Mouse (Mus musculus) layer of hippocampus, adult 18-20 months (tissue): ENCODE data around the gene Ndrg3. TPM values are rescaled to one million over a fixed set of nuclear protein-coding genes. Genes with fewer than 3 reads are reported as not detected.

Source experiments
- DNase-seq, 2 experiments: peaks; one replicate each; pipeline ENCODE4 v3.0.0; 2022; ENCODE audit warnings: low spot score in 2 of 2
- long read RNA-seq: library from polyadenylated mRNA; stranded (forward); transcript quantifications from one replicate; pipeline ENCODE4 v2.0.0, GENCODE M21; 2021
- total RNA-seq, 2 experiments: library from RNA; stranded (reverse); gene quantifications; 2 replicates each; pipeline ENCODE4 v1.2.3; 2021

Gene Ndrg3
- 100 to 1,000 TPM; 416 to 432 TPM for total RNA-seq
- long read RNA-seq, transcript Ndrg3-202 (16 exons, 2,586 nt) = major isoform, 411 of 601 reads
- long read RNA-seq, transcript Ndrg3-201 (17 exons, 2,612 nt) = minor isoform, 54 of 601 reads
- long read RNA-seq, partial matches to known transcripts = 60 of 601 reads
- long read RNA-seq, other reads (novel, unspliced or antisense) = 76 of 601 reads

DNA sequence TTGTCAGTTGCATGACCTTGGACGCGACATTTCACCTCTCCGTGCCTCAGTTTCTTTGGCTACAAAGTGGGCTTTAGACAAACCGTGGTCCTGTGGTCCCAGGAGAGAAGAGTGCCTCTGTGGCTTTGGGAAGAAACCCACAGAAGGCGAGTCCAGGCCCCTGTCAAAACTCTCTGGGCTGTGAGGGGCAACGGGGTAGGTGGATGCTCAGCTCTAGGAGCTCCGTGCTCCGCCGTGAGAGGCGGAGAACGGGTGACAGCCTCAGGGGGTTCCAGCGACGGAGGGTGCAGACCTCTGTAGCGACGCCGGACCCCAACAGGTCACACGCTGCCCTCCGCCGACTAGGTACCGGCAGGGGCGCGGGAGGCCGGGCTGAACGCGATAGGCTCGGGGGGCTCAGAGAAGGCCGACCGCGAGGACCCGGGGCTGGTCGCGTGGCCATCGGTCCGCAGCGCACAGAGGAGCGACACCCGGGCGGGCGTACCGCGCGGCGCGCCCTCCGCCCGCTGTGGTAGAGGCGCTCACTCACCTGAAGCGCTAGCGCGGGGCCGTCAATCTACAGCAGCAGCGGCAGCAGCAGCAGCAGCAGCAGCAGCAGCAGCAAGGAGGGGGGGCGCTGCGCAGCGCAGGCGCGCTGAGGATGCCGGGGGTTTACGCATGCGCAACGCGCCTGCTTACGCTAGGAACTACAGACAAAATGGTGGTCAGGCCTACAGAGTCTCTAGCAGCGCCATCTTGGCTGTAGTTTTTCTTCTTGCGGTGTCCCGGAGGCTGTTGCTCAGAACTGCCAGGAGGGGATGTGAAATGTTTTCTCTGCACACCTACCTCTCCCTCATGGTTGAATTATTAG is at the start of gene Ndrg3:
Gene Ndrg3, minus strand, starts transcription at position 587 of the 850 bp plus-strand sequence.
- DNase-seq = peak; percentile 96 to 98

GRCm38 (mm10) chr2:157041421-157041820 is 49.6 kb upstream of the Ndrg3 start:
- no peak for DNase-seq

DNA sequence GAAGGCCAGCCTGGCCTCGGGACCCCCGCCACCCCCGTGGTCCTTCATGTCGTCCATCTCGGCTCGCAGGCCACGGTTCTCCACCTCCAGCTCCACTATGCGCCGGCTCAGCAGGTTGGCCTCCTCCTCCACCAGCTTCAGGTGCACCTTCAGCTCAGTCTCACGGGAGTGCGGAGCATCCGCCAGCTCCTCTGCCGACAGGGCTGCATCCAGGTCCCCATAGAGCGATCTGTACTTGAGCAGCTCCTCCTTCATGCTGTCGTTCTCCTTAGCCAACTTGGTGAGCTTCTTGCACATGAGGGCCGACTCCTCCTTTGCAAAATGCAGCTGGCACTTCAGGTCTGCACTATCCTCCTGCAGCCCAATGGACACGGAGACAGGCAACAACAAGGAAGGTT is 48.8 kb upstream of the Ndrg3 start:
- DNase-seq = no peak

DNA sequence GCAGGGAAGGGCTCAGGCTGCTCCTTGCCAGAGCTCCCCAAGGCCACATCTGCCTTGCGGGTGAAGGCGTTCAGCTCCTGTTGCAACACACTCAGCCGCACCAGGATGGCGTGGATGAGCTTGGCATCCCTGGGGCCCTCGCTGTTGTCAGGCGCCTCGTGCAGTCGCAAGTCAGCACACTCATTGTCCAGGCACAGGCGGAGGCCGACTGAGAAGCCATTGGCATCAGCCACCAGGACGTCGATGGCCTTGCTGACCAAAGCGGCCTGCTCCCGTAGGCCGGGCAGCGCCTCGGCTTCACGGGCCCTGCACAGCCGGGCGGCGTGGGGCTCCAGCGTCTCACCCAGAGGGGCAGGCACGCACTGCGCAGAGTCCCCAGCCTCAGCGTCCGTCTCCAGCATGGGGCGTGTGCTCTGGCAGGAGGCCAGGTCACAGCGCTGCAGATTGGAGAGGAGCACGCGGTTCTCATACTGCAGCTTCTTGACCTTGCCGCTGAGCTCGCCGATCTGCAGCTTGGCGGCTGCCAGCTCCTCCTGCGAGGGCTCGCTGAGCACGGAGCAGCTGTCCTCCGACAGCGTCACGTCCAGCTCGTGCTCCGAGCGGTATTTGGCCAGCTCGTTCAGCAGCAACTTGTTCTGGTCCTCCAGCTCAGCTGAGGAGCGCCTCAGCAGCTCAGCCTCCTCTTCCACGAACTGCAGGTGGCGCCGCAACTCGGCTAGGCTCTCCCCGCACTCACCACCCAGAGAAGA is 48.2 kb upstream of the Ndrg3 start:
- DNase-seq = no peak

DNA sequence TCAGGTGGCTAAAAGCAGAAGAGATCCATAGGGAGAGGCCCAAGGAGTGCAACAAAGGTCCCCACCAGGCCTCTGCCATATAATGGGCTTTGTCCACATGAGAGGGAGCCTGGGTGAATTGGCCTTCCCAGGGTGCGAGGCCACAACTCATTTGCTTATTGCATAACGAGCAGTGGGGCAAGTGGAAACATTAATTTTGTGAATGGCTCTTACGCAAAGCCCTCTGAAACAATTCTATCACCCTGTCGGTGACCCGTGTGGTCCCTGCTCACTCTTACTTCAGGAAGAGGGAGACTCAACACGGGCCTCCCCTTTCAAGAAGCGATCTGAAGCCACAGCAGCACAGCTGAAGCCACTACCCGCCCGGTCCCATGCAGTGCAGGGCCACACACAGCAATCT is 45.4 kb upstream of the Ndrg3 start:
- no peak for DNase-seq

DNA sequence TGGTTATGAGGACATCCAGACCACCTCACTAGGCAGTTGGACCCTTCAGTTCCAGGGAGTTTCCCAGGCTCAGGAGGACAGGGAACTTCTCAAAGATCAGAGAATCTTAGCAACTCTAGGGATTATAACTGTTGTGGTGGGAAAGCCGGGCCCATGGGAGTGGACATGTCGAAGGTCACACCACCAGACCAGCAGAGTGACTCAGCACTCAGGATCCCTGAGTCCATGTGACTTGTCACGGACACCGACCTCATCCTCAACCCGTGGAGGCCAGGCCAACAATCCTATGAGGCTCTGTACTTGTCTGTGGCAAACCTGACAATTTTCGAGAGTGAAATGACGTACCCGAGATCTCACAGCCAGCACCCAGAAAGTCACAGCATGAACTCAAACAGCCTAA is 44.5 kb upstream of the Ndrg3 start:
- no peak for DNase-seq

- no peak for DNase-seq
These were observed 43.5 kb upstream of the Ndrg3 start for GRCm38 (mm10) chr2:157035371-157035770.

DNA sequence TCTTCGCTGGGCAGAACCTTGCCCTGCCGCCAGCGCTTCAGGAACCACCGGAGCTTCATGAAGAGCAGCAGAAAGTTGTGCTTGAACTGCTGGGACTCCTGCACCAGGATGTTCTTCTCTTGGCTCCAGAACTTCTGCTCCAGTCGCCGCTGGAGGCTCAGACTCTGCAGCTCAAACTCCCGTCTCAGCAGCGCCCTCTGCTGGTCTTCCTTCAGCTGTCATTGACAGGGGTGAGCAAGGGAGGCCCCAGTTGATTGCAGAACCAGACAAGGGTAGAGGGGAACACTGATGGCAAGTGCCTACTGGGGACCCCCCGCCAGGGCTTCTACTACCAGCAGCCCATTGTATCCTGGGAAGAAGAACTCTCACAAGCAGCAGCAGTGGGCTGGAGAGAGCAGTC is 38.9 kb upstream of the Ndrg3 start:
- peak; percentile 73 to 90 for DNase-seq

- DNase-seq = no peak
These were observed 36.4 kb upstream of the Ndrg3 start for GRCm38 (mm10) chr2:157028261-157028660.

DNA sequence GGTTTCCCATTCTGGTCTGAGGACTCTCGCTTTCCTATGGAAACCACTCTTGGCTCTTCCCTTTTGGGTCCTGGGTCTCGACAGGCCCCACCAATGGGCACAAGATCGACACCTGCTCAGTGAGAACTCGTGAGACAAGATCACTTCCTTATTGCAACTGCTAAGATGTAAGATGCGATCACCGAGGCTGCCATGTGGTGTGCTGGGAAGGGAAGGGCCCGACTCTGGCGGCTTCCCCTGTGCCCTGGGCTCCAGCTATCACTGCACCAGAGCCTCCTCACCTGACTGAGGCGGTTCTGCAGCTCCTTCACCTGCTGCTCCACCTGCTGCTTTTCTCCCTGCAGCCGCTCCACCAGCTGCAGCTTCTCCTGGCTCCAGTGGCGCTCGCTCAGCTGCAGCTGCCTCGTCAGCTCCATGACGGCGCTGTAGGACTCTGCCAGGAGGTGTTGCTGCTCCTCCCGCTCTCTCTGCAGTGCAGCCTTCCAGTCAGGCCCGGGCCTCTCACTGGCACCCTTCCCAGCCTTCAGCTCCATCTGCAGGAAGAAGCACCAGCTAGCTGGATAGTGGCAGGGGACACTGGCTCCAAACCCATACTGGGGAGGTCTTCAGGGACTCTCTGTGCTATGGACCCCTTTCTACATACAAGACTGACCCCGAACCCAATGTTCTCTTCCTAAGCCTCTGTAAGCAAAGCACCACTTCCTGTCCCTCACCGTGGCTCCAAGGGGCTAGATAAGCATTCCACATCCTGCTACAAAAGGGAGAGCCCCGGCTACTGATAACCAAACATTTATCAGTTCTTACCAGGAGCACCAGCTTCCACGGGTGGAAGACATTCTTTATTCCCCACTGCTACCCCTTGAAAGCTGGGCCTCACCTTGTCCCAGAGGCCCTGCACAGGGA is 35.5 kb upstream of the Ndrg3 start:
- peak; percentile 60 to 71 for DNase-seq

- no peak for DNase-seq
These were observed 29.3 kb upstream of the Ndrg3 start for GRCm38 (mm10) chr2:157021156-157021555.

DNA sequence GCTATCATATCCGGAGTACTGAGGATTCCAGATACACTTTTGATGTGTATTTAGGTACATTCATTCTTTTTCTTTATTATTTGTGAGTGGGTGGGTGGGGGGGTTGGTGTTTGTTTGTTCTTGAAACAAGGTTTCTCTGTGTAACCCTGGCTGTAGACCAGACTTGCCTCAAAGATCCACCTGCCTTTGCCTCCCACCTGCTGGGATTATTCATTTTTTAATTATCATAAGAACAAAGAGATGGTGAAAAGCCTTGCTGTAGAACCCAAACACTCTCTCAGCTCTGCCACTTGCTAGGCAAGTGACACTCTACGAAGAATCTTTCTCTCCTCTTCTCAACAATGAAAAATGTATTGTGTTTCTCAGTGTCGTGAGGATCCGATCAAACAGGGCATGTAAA is 27.4 kb upstream of the Ndrg3 start:
- no peak for DNase-seq

DNA sequence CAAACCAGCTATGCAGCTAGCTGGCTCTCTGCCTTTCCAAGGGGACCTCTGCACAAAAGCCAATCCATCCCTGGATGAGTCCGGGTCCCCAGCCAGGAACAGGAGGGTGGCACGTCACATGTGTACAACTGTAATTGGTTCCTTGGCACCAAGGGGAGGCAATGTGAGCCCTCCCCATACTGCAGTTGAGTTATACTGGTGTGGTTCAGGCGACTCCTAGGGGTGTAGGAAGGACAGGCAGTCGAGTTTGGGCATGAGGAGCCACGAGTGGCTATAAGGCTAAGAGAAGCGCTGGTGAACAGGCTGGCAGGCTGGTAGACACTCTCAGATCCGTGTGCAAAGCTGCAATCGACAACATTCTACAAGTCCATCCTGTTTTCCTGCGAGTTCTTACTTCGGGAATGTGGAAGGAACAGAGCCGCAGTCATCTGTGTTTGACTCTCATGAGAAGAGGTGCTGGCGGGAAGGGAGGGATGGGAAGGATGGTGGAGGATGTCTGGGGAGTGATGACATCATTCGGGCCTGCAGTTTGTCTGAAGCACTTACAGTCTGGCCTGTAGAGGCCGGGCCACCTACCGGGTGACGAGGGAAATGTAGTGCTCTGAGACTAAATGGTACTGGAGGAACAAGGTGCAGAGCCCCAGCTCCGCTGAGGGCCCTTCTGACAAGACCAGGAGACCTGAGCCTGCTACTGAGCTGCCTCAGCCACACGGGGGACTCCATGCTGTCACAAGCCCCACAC is 24.8 kb upstream of the Ndrg3 start:
- DNase-seq = no peak

DNA sequence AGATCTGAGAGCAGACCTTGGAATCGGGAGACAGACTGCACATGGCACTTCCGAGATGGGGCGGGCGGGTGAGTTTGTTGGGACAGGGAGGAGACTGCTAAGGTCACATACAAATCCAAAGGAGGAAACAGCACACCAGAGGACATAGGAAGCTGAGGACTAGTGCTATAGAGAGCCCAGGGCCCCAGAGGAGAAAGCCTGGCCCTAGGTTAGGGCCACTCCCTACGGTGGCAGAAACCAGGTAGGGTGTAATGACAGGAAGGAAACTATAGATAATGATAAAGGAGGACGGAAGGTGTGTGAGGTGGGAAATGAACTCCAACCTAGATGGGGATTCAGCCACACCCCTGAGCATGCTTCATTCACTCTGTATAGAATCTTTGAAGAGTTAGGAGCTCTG is 20.5 kb upstream of the Ndrg3 start:
- no peak for DNase-seq

DNA sequence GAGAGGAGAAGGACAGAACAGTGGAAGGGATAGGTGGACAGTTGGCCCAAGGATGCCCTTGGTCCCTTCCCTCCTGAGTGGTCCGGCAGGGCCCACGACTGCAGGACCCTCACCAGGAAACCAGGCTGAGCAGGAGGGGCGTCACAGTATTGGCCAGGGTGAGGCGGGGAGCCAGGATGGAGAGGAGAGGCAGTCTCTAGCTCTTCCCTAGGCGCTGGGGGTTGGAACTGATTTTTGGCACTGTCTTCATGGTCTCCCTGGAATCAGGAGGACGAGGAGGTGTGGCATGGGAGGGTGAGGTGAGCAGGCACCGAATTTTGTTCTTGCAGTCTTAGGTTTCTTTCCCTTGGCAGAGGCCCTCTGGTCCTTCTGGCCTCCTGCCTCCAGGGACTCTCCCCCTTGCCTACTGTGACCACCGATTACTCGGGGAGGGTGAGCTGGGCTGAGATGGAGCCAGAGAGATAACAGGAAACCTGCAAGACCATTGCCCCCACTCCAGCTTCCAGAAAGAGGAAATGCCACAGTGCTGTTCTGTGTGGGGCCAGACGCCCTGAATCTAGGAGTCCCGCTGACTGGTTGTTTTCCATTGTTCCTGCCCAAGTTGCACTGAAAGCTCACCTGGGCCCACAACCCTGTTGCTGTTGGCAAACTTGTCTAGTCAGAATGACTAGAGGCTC is 18.9 kb upstream of the Ndrg3 start:
- no peak for DNase-seq

DNA sequence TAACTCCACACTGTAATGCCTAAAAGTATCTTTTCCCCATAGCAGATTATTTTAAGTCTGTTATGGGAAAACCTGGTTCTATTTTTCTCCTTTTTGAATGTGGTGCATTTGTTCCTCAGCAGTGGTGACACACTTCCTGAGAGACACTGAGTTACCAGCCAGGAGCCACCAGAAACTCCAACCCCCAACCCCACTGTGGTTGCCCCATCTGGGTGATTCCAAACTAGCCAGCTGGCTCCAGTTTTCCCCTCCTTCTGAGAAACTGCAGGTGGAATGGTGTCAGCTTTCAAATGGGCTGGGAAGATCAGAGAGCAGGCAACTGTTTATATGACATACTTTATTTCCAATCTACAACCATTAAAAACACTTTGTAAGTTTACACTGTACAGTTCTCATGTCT is 18.3 kb upstream of the Ndrg3 start:
- DNase-seq = no peak

- no peak for DNase-seq
These were observed 16.7 kb upstream of the Ndrg3 start for GRCm38 (mm10) chr2:157008509-157008908.

DNA sequence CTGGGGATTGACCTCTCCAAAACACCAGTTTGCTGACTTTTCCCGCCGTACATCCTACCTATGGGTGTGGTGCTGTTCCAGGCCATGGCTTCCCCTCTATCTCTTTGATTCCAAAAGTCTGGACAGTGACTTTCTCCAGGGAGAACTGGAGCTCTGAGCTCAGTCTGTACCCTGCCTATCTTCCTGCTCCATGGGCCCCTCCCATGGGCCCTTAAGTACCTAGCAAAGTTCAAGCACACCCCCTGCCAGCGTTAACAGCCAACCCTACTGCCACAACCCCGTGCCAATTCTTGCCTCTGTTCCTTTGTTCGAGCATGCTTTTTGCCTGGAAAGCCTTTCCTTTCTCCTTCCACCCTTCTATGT is 15.4 kb upstream of the Ndrg3 start:
- DNase-seq = no peak

DNA sequence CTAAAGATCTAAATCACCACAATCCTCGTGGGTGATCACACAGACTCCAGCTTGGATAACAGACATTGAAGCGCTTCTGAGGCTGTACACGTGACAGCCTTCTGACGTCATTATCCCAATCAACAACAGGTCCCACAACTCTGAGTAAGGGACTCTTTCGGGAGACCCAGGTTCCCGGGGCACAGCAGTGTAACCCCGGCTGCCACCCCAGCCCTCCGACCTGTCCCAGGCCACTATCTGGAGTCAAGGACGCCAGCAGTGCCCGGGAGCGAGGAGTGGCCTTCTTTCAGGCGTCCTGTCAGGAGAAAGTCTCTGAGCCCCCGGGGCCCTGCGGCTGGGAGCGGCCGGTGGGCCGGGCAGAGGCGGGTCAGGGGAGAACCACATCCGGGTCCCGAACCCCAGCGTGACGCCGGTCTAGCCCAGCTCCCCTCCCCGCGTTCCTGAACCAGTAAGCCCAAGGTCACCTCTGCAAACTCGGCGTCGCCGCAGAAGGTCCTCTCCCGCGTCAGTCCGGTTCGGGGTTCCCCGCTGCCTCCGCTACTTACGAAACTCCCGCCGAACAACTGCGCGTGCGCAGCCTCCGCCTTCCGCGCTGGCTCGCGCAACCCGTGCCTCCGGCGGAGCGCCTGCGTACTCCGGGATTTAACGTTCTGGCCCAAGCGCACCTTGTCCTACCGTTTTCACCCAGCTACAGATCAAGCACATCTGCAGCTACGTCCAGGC is 14.8 kb upstream of the Ndrg3 start, which contains the start of gene Dsn1:
Gene Dsn1, minus strand, starts transcription at position 644 of the 723 bp plus-strand sequence.
- peak; percentile 80 to 89 for DNase-seq
